Mouse (Mus musculus): ENCODE measurements around the gene Zfp605. TPM values are rescaled to one million over a fixed set of nuclear protein-coding genes. Genes with fewer than 3 reads are reported as not detected.

Gene Zfp605
- polyA plus RNA-seq, 1 experiment = 2.2 TPM

- TF ChIP-seq FOSL1 (IDR thresholded peaks at IDR 0.05; ENCODE audit: insufficient read depth, low read length, poor library complexity, severe bottlenecking) (no peak), MYOG (IDR thresholded peaks at IDR 0.05; ENCODE audit: control insufficient read depth, extremely low read depth, insufficient read length) (no peak)
- no peaks in the 10 kb centered on the region for H3K27me3 ChIP-seq (ENCODE audit: control insufficient read depth, insufficient read depth, insufficient read length)
- peak within 1 kb of the TSS; percentile 66 for H3K4me3 ChIP-seq (ENCODE audit: insufficient read depth, poor library complexity, severe bottlenecking)
- no peaks in the 10 kb centered on the region for H3K36me3 ChIP-seq (ENCODE audit: control insufficient read depth, insufficient read depth)
- H3K79me2 ChIP-seq (ENCODE audit: control insufficient read depth, insufficient read depth) = peaks cover 28% of the 10 kb centered on the region
- peak within 1 kb of the TSS; percentile 71 for H3ac ChIP-seq (ENCODE audit: control insufficient read depth, insufficient read length, low read depth)
- H3K79me3 ChIP-seq (ENCODE audit: low read depth) = peaks cover 11% of the 10 kb centered on the region
Measured at GRCm38 (mm10) chr5:110135293-110136086, 25.6 kb downstream of the Zfp605 start, which contains the start of gene Chfr. Gene Chfr, plus strand, starts transcription at chr5:110135842.

DNA sequence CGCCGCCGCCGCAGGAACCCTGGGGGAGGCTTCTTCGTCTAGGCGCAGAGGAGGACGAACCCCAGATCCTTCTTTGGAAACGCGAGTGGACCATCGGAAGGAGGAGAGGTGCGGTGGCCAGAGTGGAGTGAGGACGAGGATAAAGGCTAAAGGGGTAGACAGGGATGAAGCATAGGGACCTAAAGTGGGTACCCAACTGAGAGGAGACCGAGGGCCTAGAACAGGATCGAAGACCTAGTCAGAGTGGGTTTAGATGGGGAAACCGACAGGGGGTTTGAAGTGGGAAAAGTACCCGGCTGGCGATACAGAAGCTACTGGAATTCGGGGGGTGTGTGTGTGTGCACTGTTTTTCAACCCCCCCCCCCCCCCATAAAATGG is 26.2 kb downstream of the Zfp605 start:
- Histone ChIP-seq H3K36me3 (ENCODE audit: control insufficient read depth, insufficient read depth) (no peaks in the 10 kb centered on the region), H3K27me3 (ENCODE audit: control insufficient read depth, insufficient read depth, insufficient read length) (no peaks in the 10 kb centered on the region), H3K4me3 (ENCODE audit: insufficient read depth, poor library complexity, severe bottlenecking) (peak overlapping the region; percentile 66), H3K79me3 (ENCODE audit: low read depth) (peaks cover 11% of the 10 kb centered on the region), H3K79me2 (ENCODE audit: control insufficient read depth, insufficient read depth) (peaks cover 28% of the 10 kb centered on the region), H3ac (ENCODE audit: control insufficient read depth, insufficient read length, low read depth) (peak overlapping the region; percentile 71)
- no peak for TF ChIP-seq USF1 (IDR thresholded peaks at IDR 0.05; ENCODE audit: low read depth)

DNA sequence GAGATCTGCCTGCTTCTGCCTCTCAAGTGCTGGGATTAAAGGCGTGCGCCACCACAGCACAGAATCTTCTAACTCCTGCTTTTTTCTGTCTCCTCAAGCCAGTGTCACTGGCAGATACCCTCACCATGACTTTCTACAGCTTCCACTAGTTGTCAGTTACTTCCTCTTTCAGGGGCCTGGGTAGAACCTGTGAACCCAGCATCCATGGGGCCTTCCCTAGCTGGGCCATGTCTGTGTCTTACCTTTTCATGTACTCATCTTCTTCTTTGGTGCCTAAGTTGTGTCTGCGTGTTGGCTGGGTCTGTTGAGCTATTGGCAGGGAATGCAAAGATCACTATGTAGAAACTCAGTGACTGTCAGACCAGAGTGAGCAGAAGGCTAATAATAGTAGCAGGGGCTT is 27.9 kb downstream of the Zfp605 start:
- peaks cover 11% of the 10 kb centered on the region for H3K79me3 ChIP-seq (ENCODE audit: low read depth)
- TF ChIP-seq CEBPB (IDR thresholded peaks at IDR 0.05; ENCODE audit: low read depth) = no peak
- no peak for TF ChIP-seq CTCF (IDR thresholded peaks at IDR 0.05; ENCODE audit: control insufficient read depth, insufficient read depth, insufficient read length)
- TF ChIP-seq MAX (IDR thresholded peaks at IDR 0.05) = no peak
- TF ChIP-seq MYOG (IDR thresholded peaks at IDR 0.05; ENCODE audit: control insufficient read depth, extremely low read depth, insufficient read length) = no peak
- no peak for TF ChIP-seq MYOD1 (IDR thresholded peaks at IDR 0.05; ENCODE audit: control insufficient read depth, insufficient read length, low read depth)
- no peak for TF ChIP-seq USF1 (IDR thresholded peaks at IDR 0.05; ENCODE audit: low read depth)
- TF ChIP-seq FOSL1 (IDR thresholded peaks at IDR 0.05; ENCODE audit: insufficient read depth, low read length, poor library complexity, severe bottlenecking) = no peak
- no peak overlapping the region for H3ac ChIP-seq (ENCODE audit: control insufficient read depth, insufficient read length, low read depth)
- H3K79me2 ChIP-seq (ENCODE audit: control insufficient read depth, insufficient read depth) = peaks cover 28% of the 10 kb centered on the region
- H3K36me3 ChIP-seq (ENCODE audit: control insufficient read depth, insufficient read depth) = peaks cover 5% of the 10 kb centered on the region
- H3K27me3 ChIP-seq (ENCODE audit: control insufficient read depth, insufficient read depth, insufficient read length) = no peaks in the 10 kb centered on the region
- no peak overlapping the region for H3K4me3 ChIP-seq (ENCODE audit: insufficient read depth, poor library complexity, severe bottlenecking)

DNA sequence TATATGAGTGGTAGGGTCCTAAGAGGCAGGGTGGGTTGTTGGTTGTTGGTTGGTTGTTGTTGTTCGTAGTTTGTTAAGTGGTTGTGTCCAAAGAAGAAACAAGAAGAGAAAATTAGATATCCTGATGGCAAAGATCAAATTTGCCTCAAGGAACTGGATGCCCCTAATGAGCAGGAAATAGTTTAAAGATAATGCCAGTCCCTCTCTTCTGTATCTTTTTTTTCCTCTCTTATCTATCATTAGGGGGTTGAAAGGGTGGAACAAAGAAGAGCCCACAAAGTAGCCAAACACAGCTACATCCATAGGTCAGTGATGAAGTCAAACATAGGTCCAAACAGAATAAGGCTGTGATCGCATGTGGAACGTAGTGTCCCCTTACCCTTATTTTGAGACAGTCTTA is 29.4 kb downstream of the Zfp605 start:
- Histone ChIP-seq H3K79me2 (ENCODE audit: control insufficient read depth, insufficient read depth) (peaks cover 28% of the 10 kb centered on the region), H3K79me3 (ENCODE audit: low read depth) (peaks cover 11% of the 10 kb centered on the region), H3K4me3 (ENCODE audit: insufficient read depth, poor library complexity, severe bottlenecking) (no peak overlapping the region), H3K27me3 (ENCODE audit: control insufficient read depth, insufficient read depth, insufficient read length) (no peaks in the 10 kb centered on the region), H3ac (ENCODE audit: control insufficient read depth, insufficient read length, low read depth) (no peak overlapping the region), H3K36me3 (ENCODE audit: control insufficient read depth, insufficient read depth) (peaks cover 7% of the 10 kb centered on the region)
- no peak for TF ChIP-seq CEBPB (IDR thresholded peaks at IDR 0.05; ENCODE audit: low read depth)
- no peak for TF ChIP-seq MAX (IDR thresholded peaks at IDR 0.05)
- no peak for TF ChIP-seq USF1 (IDR thresholded peaks at IDR 0.05; ENCODE audit: low read depth)
- TF ChIP-seq MYOG (IDR thresholded peaks at IDR 0.05; ENCODE audit: control insufficient read depth, extremely low read depth, insufficient read length) = no peak
- TF ChIP-seq CTCF (IDR thresholded peaks at IDR 0.05; ENCODE audit: control insufficient read depth, insufficient read depth, insufficient read length) = no peak
- TF ChIP-seq FOSL1 (IDR thresholded peaks at IDR 0.05; ENCODE audit: insufficient read depth, low read length, poor library complexity, severe bottlenecking) = no peak
- no peak for TF ChIP-seq MYOD1 (IDR thresholded peaks at IDR 0.05; ENCODE audit: control insufficient read depth, insufficient read length, low read depth)

- Histone ChIP-seq H3K27me3 (ENCODE audit: control insufficient read depth, insufficient read depth, insufficient read length) (no peaks in the 10 kb centered on the region), H3K36me3 (ENCODE audit: control insufficient read depth, insufficient read depth) (peaks cover 16% of the 10 kb centered on the region), H3K4me3 (ENCODE audit: insufficient read depth, poor library complexity, severe bottlenecking) (no peak overlapping the region), H3K79me3 (ENCODE audit: low read depth) (peaks cover 11% of the 10 kb centered on the region), H3K79me2 (ENCODE audit: control insufficient read depth, insufficient read depth) (peaks cover 28% of the 10 kb centered on the region), H3ac (ENCODE audit: control insufficient read depth, insufficient read length, low read depth) (no peak overlapping the region)
- no peak for TF ChIP-seq USF1 (IDR thresholded peaks at IDR 0.05; ENCODE audit: low read depth)
- TF ChIP-seq MYOD1 (IDR thresholded peaks at IDR 0.05; ENCODE audit: control insufficient read depth, insufficient read length, low read depth) = no peak
- no peak for TF ChIP-seq FOSL1 (IDR thresholded peaks at IDR 0.05; ENCODE audit: insufficient read depth, low read length, poor library complexity, severe bottlenecking)
- TF ChIP-seq CEBPB (IDR thresholded peaks at IDR 0.05; ENCODE audit: low read depth) = no peak
- TF ChIP-seq MAX (IDR thresholded peaks at IDR 0.05) = no peak
- TF ChIP-seq CTCF (IDR thresholded peaks at IDR 0.05; ENCODE audit: control insufficient read depth, insufficient read depth, insufficient read length) = no peak
Measured at GRCm38 (mm10) chr5:110140424-110140823, 30.5 kb downstream of the Zfp605 start.

DNA sequence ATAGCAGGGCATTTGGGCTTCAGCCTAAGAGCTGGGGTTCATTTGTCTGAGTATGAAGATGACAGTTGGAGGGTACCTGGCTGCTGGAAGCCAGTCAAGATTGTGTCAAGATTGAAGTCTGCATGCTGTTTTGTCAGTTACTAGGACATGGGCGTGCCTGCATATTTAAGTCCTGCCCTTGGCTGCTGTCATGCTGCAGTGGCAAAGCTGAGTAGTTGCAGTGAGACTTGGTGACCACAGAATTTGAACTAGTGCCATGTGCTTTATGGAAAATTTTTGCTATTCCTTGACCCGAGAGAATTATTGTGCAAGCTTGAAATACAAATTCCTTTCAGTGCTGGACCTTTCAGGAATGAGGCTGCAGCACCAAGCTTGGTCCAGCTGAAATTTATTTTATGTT is 32.4 kb downstream of the Zfp605 start:
- H3K27me3 ChIP-seq (ENCODE audit: control insufficient read depth, insufficient read depth, insufficient read length) = no peaks in the 10 kb centered on the region
- H3K79me2 ChIP-seq (ENCODE audit: control insufficient read depth, insufficient read depth) = peaks cover 16% of the 10 kb centered on the region
- no peak overlapping the region for H3K4me3 ChIP-seq (ENCODE audit: insufficient read depth, poor library complexity, severe bottlenecking)
- H3K36me3 ChIP-seq (ENCODE audit: control insufficient read depth, insufficient read depth) = peaks cover 26% of the 10 kb centered on the region
- TF ChIP-seq CTCF (IDR thresholded peaks at IDR 0.05; ENCODE audit: control insufficient read depth, insufficient read depth, insufficient read length) (no peak), USF1 (IDR thresholded peaks at IDR 0.05; ENCODE audit: low read depth) (no peak), MYOD1 (IDR thresholded peaks at IDR 0.05; ENCODE audit: control insufficient read depth, insufficient read length, low read depth) (no peak), MYOG (IDR thresholded peaks at IDR 0.05; ENCODE audit: control insufficient read depth, extremely low read depth, insufficient read length) (no peak), MAX (IDR thresholded peaks at IDR 0.05) (no peak), CEBPB (IDR thresholded peaks at IDR 0.05; ENCODE audit: low read depth) (no peak), FOSL1 (IDR thresholded peaks at IDR 0.05; ENCODE audit: insufficient read depth, low read length, poor library complexity, severe bottlenecking) (no peak)
- peaks cover 5% of the 10 kb centered on the region for H3K79me3 ChIP-seq (ENCODE audit: low read depth)
- H3ac ChIP-seq (ENCODE audit: control insufficient read depth, insufficient read length, low read depth) = no peak overlapping the region

All from C2C12 (cell line).